Mouse (Mus musculus) ZHBTc4 (cell line): Measurements from ENCODE around the gene Kif26b.

Experiments used
- DNase-seq: peaks from one replicate; pipeline ENCODE4 v3.0.0-alpha.2; 2011; ENCODE audit warnings: low read depth, low spot score

Kif26b gene

GRCm38 (mm10) chr1:178770626-178771362 lies 241.9 kb downstream of the Kif26b start:
- DNase-seq: no peak

GRCm38 (mm10) chr1:178779742-178780141 lies 250.8 kb downstream of the Kif26b start:
- no peak for DNase-seq

- DNase-seq: no peak
Observed at GRCm38 (mm10) chr1:178784043-178784442, 255.1 kb downstream of the Kif26b start.

- no peak for DNase-seq
Observed at GRCm38 (mm10) chr1:178791266-178791665, 262.3 kb downstream of the Kif26b start.

GRCm38 (mm10) chr1:178792726-178793125 lies 263.8 kb downstream of the Kif26b start:
- DNase-seq: no peak

GRCm38 (mm10) chr1:178794866-178795265 lies 265.9 kb downstream of the Kif26b start:
- no peak for DNase-seq

GRCm38 (mm10) chr1:178797388-178797787 lies 268.5 kb downstream of the Kif26b start:
- DNase-seq: no peak

GRCm38 (mm10) chr1:178798333-178798732 lies 269.4 kb downstream of the Kif26b start:
- no peak for DNase-seq

- no peak for DNase-seq
Observed at GRCm38 (mm10) chr1:178798886-178799285, 270.0 kb downstream of the Kif26b start.

GRCm38 (mm10) chr1:178799836-178800552 lies 271.1 kb downstream of the Kif26b start:
- no peak for DNase-seq

- no peak for DNase-seq
Observed at GRCm38 (mm10) chr1:178803155-178803554, 274.2 kb downstream of the Kif26b start.

GRCm38 (mm10) chr1:178817476-178817875 lies 288.6 kb downstream of the Kif26b start:
- no peak for DNase-seq

GRCm38 (mm10) chr1:178819060-178819459 lies 290.1 kb downstream of the Kif26b start:
- no peak for DNase-seq

- DNase-seq: no peak
Observed at GRCm38 (mm10) chr1:178820079-178820478, 291.2 kb downstream of the Kif26b start.

- DNase-seq: no peak
Observed at GRCm38 (mm10) chr1:178820556-178821435, 291.9 kb downstream of the Kif26b start.

- no peak for DNase-seq
Observed at GRCm38 (mm10) chr1:178824871-178825270, 295.9 kb downstream of the Kif26b start.

- DNase-seq: no peak
Observed at GRCm38 (mm10) chr1:178827223-178827622, 298.3 kb downstream of the Kif26b start.

GRCm38 (mm10) chr1:178829456-178829855 lies 300.5 kb downstream of the Kif26b start:
- DNase-seq: no peak

GRCm38 (mm10) chr1:178832571-178832970 lies 303.6 kb downstream of the Kif26b start:
- DNase-seq: no peak

GRCm38 (mm10) chr1:178835805-178836204 lies 306.9 kb downstream of the Kif26b start:
- DNase-seq: no peak

- DNase-seq: no peak
Observed at GRCm38 (mm10) chr1:178836998-178837397, 308.1 kb downstream of the Kif26b start.

- DNase-seq: no peak
Observed at GRCm38 (mm10) chr1:178838696-178839320, 309.9 kb downstream of the Kif26b start.
